Mouse (Mus musculus) sigmoid colon, adult 10 weeks (tissue): ENCODE data around the gene Insl3. TPM values are rescaled to one million over a fixed set of nuclear protein-coding genes. Genes with fewer than 3 reads are reported as not detected.

Source experiments
- polyA plus RNA-seq: library from polyadenylated mRNA; stranded (reverse); fragments of 350-450 nt; fragmentation: Illumina TruSeq; extraction: RNeasy Lipid Tissue Mini Kit (QIAGEN cat#74804); gene quantifications from one replicate; pipeline ENCODE4 v1.2.3, GENCODE M21; 2014; ENCODE audit warnings: low read depth, low replicate concordance

Insl3 gene
- not detected for polyA plus RNA-seq

DNA sequence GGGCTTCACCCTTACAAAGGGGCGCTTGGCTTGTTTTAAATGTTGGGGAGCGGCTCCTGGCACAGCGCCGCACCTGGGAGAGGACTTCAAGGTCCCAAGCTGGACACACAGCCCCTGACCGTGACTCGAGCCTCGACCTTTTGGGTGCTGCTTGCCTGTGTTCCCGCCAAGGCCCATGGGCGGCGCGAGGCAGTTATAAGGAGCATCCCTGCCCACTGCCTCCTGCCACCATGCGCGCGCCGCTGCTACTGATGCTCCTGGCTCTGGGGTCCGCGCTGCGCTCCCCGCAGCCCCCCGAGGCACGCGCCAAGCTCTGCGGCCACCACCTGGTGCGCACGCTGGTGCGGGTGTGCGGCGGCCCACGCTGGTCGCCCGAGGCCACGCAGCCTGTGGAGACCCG, at the start of gene Insl3:
TSS of gene Insl3 (plus strand) at position 187 of the 400 bp plus-strand sequence.

DNA sequence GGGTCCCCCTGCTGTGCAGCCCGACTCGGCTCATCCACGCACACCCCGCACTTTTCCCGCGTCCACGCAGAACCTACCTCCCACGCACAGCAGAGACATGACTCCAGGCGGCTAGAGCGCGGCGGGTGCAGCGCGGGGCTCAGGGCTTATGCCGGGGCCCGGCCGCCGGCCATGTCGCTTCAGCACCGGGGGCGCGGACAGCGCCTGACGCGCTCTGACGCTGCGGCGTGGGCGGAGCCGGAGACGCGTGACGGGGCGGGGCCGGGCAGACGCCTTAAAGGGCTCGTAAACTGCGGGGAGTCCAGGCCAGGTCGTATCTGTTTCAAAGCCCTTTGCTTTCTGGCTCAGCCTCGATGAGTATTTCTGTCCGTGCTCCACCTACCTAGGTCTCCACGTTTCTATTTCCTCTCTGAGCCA, 17.5 kb upstream of the Insl3 start, which contains the start of gene Unc13a:
TSS of gene Unc13a (minus strand) at position 209 of the 417 bp plus-strand sequence.

DNA sequence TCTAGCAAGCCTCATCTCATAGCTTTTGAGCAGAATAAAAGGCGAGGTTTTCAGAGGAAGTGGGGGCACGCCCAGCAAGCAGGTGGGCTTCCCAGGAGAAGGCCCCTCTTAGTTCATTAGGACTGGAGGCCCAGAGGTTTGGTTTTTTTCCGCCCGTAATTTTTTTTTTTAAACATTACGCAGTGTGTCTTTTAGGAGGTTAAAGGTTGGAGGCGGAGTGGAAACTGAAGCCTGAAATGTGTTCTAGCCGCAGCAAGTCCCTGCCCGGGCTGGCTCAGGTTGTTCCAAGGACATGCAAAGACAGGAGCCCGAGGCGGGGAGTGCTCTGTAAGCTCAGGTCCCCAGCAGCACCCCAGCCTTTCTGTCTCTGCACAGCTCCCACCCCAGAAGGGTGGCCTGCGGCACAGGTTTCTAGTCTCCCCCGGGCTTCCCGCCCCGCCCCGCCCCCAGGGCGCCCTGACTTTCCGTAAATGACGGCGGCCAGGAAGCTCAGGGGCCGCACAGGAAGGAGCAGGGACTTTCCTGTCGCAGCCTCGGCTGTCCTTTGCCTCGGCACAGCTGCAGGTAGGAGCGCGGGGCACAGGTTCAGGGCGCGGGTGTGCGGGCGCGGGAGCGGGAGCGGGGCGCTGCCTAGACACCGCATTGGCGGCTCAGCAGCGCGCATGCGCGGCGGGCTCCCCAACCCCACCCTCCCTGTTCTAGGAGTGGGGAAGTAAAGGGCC, 12.8 kb upstream of the Insl3 start, which contains the start of gene Jak3:
TSS of gene Jak3 (plus strand) at position 277 of the 722 bp plus-strand sequence.

DNA sequence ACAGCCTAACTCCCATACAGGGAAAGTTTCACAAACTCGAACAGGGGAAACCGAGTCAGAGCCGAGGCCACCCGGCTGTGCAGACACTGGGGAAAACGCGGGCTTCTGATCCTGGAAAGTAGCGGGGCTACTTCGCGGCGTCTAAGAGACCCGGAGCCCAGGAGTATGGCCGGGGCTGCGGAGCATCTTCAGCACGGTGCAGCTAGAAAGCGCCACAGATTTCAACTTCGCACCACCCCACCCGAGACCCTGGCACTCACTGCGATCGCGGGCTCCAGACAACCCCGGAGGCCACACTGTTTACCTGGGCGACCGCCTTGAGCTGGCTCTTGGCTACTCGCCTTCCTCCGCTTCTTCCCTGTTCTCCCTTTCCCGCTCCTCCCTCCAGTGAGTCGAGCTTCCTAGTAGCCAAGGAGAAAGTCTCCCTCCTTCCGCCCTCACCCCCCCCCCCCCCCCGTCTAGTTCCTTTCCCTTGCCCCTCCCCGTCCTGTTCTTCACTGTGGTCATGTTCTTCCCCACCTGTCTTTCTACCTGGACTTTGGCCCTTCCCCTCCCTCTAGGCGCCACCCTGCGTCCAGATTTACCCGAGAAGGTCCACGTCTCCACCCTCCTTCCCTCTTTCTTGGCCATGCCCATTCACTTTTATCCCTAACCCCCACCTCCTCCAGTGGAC, 12.5 kb downstream of the Insl3 start, which contains the start of gene B3gnt3:
TSS of gene B3gnt3 (minus strand) at position 376 of the 673 bp plus-strand sequence.

DNA sequence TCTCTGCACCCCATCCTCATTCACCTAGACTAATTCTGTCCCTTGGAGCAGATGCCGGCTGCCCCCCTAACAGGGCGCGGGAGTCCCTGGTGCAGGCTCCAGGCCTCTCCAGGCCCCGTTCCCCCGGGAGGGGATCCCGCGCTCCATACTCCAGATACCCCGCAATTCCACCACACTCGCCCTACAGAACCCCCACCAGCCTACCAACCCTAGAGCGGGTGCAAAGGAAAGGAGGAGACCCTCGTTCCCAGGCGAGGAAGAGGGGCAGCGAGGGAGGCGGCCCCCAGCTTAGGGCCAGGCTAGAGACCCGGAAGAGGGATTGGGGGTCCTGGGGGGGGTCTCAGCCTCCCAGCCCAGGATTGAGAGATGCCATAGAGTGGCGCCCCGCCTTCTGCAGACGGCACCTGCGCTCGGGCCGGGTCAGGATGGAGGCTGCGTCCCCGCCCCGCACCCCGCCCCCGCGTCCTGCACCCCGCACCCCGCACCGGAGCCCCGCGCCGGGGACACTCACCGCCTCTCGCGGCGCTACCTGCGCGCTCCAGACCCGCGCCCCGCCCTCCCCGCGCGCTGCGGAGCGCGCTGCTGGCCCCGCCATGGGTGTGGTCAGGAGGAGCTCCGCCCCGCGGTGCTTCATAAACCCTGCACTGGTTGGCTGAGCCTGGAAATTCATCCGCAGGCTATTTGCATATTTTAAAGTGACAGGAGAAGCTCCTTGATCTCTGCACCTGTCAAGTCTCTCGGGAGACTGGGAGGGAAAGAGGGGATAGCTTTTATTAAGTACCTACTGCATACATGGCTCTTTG, 36.3 kb downstream of the Insl3 start, which contains the start of gene Fcho1:
TSS of gene Fcho1 (minus strand) at position 595 of the 803 bp plus-strand sequence.

Other genes starting within 250 kb of the Insl3 start
- gene Abhd8, start 225.6 kb upstream of the Insl3 start, polyA plus RNA-seq: 0.32 TPM
- 8.3 TPM for gene Mrpl34, start 224.3 kb upstream of the Insl3 start, polyA plus RNA-seq
- 2.8 TPM for gene Dda1, start 220.0 kb upstream of the Insl3 start, polyA plus RNA-seq
- 2.6 TPM for gene Ano8, start 203.3 kb upstream of the Insl3 start, polyA plus RNA-seq
- gene Gtpbp3, start 201.1 kb upstream of the Insl3 start, polyA plus RNA-seq: 2.2 TPM
- 2.2 TPM for gene Plvap, start 177.5 kb upstream of the Insl3 start, polyA plus RNA-seq
- gene Ccdc194, start 163.5 kb upstream of the Insl3 start, polyA plus RNA-seq: not detected
- gene Bst2, start 151.8 kb upstream of the Insl3 start, polyA plus RNA-seq: 1.5 TPM
- gene Mvb12a, start 146.3 kb upstream of the Insl3 start, polyA plus RNA-seq: 3.3 TPM
- not detected for gene Tmem221, start 130.3 kb upstream of the Insl3 start, polyA plus RNA-seq
- gene Nxnl1, start 122.6 kb upstream of the Insl3 start, polyA plus RNA-seq: not detected
- gene Slc27a1, start 120.3 kb upstream of the Insl3 start, polyA plus RNA-seq: 2.5 TPM
- 0.76 TPM for gene Pgls, start 97.0 kb upstream of the Insl3 start, polyA plus RNA-seq
- 1.0 TPM for gene Fam129c, start 91.6 kb upstream of the Insl3 start, polyA plus RNA-seq
- 44.9 TPM for gene Colgalt1, start 78.2 kb upstream of the Insl3 start, polyA plus RNA-seq
- 0.35 TPM for gene Unc13a, start 17.5 kb upstream of the Insl3 start, polyA plus RNA-seq
- gene Jak3, start 12.9 kb upstream of the Insl3 start, polyA plus RNA-seq: not detected
- gene B3gnt3, start 12.6 kb downstream of the Insl3 start, polyA plus RNA-seq: 169 TPM
- 0.38 TPM for gene Fcho1, start 36.5 kb downstream of the Insl3 start, polyA plus RNA-seq
- gene Zfp709, start 192.8 kb downstream of the Insl3 start, polyA plus RNA-seq: 18.0 TPM
- gene Zfp882, start 219.4 kb downstream of the Insl3 start, polyA plus RNA-seq: 8.5 TPM
- 149 TPM for gene Zfp617, start 219.4 kb downstream of the Insl3 start, polyA plus RNA-seq